Mouse (Mus musculus): ENCODE measurements around the gene Mob1a. TPM values are rescaled to one million over a fixed set of nuclear protein-coding genes. Genes with fewer than 3 reads are reported as not detected.

Gene Mob1a
- polyA plus RNA-seq (2014; fragmentation: Nextera tagmentation; extraction: Ambion mirVana), result 22.3 and 32.2 TPM in 2 replicates

DNA sequence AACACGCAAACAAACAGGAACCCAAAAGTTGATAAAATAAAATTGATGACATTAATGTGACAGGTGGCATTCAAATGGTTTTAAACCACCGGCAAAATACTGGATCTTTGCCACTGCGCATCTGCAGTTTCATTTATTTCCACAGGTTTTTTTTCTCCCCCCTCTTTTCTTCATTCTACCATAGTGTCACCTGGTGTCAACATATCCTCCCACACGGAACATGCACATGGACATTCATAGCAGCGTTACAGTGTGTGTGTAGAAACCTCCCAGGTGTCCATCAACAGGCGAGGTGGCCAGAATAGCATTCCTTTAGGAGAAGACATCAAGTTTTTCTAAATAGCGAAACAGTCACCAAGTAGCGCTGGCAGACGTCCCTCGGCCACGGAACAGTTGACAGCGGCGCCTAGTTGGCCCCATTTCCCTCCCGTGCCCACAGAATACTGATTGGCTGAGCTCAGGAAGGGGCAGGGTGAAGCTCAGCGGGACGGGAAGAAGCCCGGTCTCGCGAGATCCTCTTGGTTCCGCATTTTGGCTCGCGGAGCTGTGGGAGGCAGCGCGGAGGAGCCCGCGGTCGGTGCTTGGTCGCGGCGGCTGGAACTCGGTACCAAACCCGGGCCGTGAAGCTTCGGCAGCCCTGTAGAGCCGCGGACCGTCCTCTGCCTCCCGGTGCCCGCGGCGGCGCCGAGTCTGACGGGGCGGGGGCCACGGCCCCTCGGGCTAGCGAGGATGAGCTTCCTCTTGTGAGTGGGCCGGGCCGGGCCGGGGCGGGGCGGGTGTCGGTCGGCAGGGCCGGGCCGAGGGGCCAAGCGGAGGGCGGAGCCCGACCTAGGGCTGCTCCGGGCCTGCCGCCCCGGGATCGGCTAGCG is at the start of gene Mob1a, which contains the start of gene Mthfd2:
Gene Mob1a, plus strand, starts transcription at position 492 of the 869 bp plus-strand sequence.
Gene Mthfd2, minus strand, starts transcription at position 384 of the 869 bp plus-strand sequence.
- ATAC-seq (ENCODE audit: low read depth), result peak; percentile 98
- H3K9me3 ChIP-seq (ENCODE audit: control insufficient read depth, low read length), result no peaks in the 10 kb centered on the region
- peaks cover 6% of the 10 kb centered on the region for H3K4me1 ChIP-seq (ENCODE audit: control insufficient read depth, insufficient read depth, low read length)
- peak within 1 kb of the TSS; percentile 79 for H3K9ac ChIP-seq (replicated peaks; ENCODE audit: low read depth, low read length)
- H3K36me3 ChIP-seq (ENCODE audit: control insufficient read depth, insufficient read depth, low read length), result peaks cover 8% of the 10 kb centered on the region
- H3K4me3 ChIP-seq (ENCODE audit: low read depth, low read length), result peak within 1 kb of the TSS; percentile 74
- no peaks in the 10 kb centered on the region for H3K27me3 ChIP-seq (ENCODE audit: control insufficient read depth, insufficient read depth, low read length)
- WGBS, result 1% methylated on average over 65 of the region's 65 CpGs
- peak within 1 kb of the TSS; percentile 71 for H3K27ac ChIP-seq (ENCODE audit: low read depth, low read length)
- H3K4me2 ChIP-seq (ENCODE audit: low read depth, low read length), result peak within 1 kb of the TSS; percentile 54

DNA sequence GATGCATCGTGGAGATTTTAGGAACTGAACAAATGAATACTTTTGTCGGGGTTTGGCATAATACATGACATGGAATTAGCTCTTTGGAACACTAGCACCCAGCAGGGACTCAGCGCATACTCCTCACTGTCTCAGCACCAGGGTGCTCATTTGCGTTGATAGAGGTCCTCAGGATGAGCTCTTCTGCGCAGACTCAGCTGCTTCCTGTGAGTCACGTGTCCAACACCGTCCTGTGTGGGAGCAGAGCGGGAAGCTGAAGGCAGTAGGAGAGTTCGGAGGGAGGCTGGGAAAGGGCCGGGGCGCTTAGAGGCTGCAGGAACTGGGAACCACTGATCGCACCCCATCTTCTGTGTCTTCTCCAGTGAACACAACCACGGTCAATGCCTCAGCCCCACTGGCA is 48.7 kb upstream of the Mob1a start:
- H3K9ac ChIP-seq (replicated peaks; ENCODE audit: low read depth, low read length), result no peak overlapping the region
- no peaks in the 10 kb centered on the region for H3K4me1 ChIP-seq (ENCODE audit: control insufficient read depth, insufficient read depth, low read length)
- WGBS, result 70% methylated on average over 13 of the region's 13 CpGs
- H3K27ac ChIP-seq (ENCODE audit: low read depth, low read length), result no peak overlapping the region
- ATAC-seq (ENCODE audit: low read depth), result no peak
- no peaks in the 10 kb centered on the region for H3K27me3 ChIP-seq (ENCODE audit: control insufficient read depth, insufficient read depth, low read length)
- no peaks in the 10 kb centered on the region for H3K9me3 ChIP-seq (ENCODE audit: control insufficient read depth, low read length)
- no peak overlapping the region for H3K4me2 ChIP-seq (ENCODE audit: low read depth, low read length)
- no peak overlapping the region for H3K4me3 ChIP-seq (ENCODE audit: low read depth, low read length)
- no peaks in the 10 kb centered on the region for H3K36me3 ChIP-seq (ENCODE audit: control insufficient read depth, insufficient read depth, low read length)

DNA sequence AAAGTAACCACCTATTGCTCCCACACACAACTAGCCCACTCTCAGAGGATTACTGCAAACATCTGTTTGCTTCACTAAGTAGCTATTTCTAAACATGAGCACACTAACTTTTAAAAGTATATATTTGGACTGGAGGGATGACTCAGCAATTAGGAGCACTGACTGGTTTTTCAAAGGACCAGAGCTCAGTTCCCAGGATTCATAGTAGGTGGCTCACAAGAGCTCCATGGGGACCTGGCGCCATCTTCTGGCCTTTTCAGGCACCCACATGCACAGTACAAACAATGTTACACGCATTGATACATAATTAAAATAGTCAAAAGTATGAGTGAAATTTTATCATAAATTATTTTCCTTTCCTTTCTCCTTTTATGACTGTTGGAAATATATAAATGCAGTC is 46.9 kb upstream of the Mob1a start:
- Histone ChIP-seq H3K27ac (ENCODE audit: low read depth, low read length) (no peak overlapping the region), H3K9ac (replicated peaks; ENCODE audit: low read depth, low read length) (no peak overlapping the region), H3K36me3 (ENCODE audit: control insufficient read depth, insufficient read depth, low read length) (no peaks in the 10 kb centered on the region), H3K27me3 (ENCODE audit: control insufficient read depth, insufficient read depth, low read length) (no peaks in the 10 kb centered on the region), H3K4me1 (ENCODE audit: control insufficient read depth, insufficient read depth, low read length) (no peaks in the 10 kb centered on the region), H3K4me2 (ENCODE audit: low read depth, low read length) (no peak overlapping the region), H3K9me3 (ENCODE audit: control insufficient read depth, low read length) (no peaks in the 10 kb centered on the region), H3K4me3 (ENCODE audit: low read depth, low read length) (no peak overlapping the region)
- no peak for ATAC-seq (ENCODE audit: low read depth)
- WGBS, result 25% methylated on average over 2 of the region's 2 CpGs

DNA sequence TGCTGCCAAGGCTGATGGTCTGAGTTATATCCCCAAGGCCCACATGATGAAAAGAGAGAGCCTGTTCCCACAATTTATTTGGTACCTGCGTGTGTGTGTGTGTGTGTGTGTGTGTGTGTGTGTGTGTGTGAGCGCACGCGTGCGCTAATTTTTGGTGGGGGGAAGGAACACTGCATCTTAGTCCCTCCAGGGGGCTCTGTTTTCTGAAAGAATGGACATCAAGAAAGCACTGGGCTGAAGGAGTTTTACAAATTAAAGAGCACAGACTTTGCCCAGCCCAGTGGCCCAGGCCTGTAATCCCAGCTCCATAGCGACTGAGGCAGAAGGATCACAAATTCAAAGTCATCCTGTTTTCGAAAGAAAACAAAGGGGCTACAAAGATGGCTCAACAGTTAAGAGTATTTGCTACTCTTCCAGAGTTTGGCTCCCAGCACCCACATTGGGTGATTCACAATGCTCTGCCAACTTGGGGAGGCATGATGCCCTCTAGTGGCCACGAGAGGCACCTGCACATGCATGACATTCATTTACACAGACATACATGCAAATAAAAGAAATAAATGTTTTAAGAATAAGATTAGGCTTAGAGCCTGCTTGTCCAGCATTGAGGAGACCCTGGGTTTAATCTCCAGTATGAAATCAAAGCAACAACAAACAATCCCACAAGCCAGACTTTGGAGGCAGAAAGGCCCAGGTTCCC is 45.4 kb upstream of the Mob1a start:
- WGBS, result 82% methylated on average over 8 of the region's 8 CpGs

DNA sequence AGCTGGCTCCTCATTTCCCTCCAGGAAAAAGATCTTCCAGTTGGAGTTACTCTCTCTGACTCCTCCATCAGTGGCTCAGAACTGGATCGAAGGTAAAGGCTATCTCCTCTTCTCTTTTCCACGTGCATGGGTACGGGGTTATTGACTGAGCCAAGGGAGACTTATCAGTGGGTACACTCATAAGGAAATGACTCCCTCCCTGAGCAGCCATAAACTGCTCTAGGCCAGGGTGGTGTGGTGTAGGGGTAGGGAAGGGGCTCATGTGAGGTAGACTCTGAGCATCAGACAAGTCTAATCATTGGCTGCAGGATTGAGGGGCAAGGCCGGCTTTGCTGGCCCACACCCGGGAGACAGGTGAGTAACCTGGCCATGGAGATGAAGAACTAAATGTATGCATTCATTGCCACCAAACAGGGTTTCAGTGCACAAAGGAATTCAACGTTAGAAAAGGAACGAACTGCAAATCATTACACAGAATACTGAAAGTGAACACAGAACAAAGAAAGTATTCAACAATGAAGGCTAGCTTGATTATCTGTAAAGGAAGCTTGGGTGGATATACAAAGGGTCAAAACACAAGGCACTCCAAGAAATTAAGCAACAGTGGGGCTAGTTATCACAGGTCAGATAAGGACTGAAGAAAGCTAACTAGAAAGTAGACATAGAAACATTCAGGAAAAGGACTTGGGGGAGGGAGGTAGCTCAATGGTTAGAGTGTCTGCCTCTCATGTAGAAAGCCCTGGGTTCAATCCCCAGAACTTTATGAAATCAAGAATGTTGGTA is 25.2 kb upstream of the Mob1a start:
- Histone ChIP-seq H3K36me3 (ENCODE audit: control insufficient read depth, insufficient read depth, low read length) (0 out of 2 replicates have a peak, but pooled peaks cover under 1% of the 10 kb centered on the region), H3K9me3 (ENCODE audit: control insufficient read depth, low read length) (no peaks in the 10 kb centered on the region), H3K4me3 (ENCODE audit: low read depth, low read length) (no peak overlapping the region), H3K4me1 (ENCODE audit: control insufficient read depth, insufficient read depth, low read length) (no peaks in the 10 kb centered on the region), H3K27ac (ENCODE audit: low read depth, low read length) (no peak overlapping the region), H3K9ac (replicated peaks; ENCODE audit: low read depth, low read length) (no peak overlapping the region), H3K4me2 (ENCODE audit: low read depth, low read length) (no peak overlapping the region), H3K27me3 (ENCODE audit: control insufficient read depth, insufficient read depth, low read length) (no peaks in the 10 kb centered on the region)
- no peak for ATAC-seq (ENCODE audit: low read depth)
- 87% methylated on average over 7 of the region's 7 CpGs for WGBS

More for the DNA sequence above, 45.4 kb upstream of the Mob1a start:
- Histone ChIP-seq H3K9me3 (ENCODE audit: control insufficient read depth, low read length) (no peaks in the 10 kb centered on the region), H3K4me1 (ENCODE audit: control insufficient read depth, insufficient read depth, low read length) (no peaks in the 10 kb centered on the region), H3K27ac (ENCODE audit: low read depth, low read length) (no peak overlapping the region), H3K27me3 (ENCODE audit: control insufficient read depth, insufficient read depth, low read length) (no peaks in the 10 kb centered on the region), H3K4me3 (ENCODE audit: low read depth, low read length) (no peak overlapping the region), H3K9ac (replicated peaks; ENCODE audit: low read depth, low read length) (no peak overlapping the region), H3K36me3 (ENCODE audit: control insufficient read depth, insufficient read depth, low read length) (no peaks in the 10 kb centered on the region), H3K4me2 (ENCODE audit: low read depth, low read length) (no peak overlapping the region)
- ATAC-seq (ENCODE audit: low read depth), result no peak

DNA sequence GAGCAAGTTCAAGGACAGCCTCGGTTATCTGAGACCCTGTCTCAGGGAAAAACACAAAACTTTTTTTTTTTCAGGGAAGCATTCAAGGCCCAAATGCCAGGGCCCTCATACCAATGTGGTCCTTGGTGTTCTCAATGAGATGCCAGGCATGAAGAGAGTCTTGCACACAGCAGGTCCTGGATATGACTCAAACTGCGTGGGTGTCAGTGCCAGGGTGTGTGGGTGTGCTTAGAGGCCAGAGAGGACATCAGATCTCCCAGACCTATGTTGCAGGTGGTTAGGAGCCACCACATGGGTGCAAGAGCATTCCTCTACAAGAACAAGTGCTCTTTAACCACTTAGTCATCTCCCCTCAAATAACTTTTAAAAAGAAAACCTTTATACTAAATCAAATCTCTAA is 24.5 kb upstream of the Mob1a start:
- H3K9me3 ChIP-seq (ENCODE audit: control insufficient read depth, low read length), result no peaks in the 10 kb centered on the region
- no peak overlapping the region for H3K9ac ChIP-seq (replicated peaks; ENCODE audit: low read depth, low read length)
- no peak overlapping the region for H3K4me3 ChIP-seq (ENCODE audit: low read depth, low read length)
- no peak overlapping the region for H3K27ac ChIP-seq (ENCODE audit: low read depth, low read length)
- no peak overlapping the region for H3K4me2 ChIP-seq (ENCODE audit: low read depth, low read length)
- peaks cover 7% of the 10 kb centered on the region; the same call in 1 of the 2 replicates for H3K36me3 ChIP-seq (ENCODE audit: control insufficient read depth, insufficient read depth, low read length)
- 94% methylated on average over 2 of the region's 2 CpGs for WGBS
- no peak for ATAC-seq (ENCODE audit: low read depth)
- H3K4me1 ChIP-seq (ENCODE audit: control insufficient read depth, insufficient read depth, low read length), result no peaks in the 10 kb centered on the region
- no peaks in the 10 kb centered on the region for H3K27me3 ChIP-seq (ENCODE audit: control insufficient read depth, insufficient read depth, low read length)

DNA sequence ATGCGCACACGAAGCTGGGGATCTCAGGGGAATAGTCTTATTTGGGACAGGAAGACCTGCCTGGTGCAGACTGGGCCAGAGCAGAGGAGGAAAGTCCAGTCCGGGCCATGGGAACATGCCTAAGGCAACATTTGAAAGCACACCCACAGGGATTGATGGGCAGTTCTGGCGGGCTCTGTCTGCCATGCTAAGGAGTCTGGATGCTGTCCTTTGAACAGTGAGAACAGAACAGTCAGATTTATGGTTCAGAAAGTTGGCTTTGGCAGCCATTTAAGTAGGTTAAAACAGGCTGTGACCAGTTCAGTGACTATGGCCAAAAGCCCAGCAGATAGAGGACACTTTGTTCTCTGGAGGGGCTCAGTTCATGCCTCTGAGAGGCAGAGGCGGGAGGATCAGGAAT is 23.6 kb upstream of the Mob1a start:
- ATAC-seq (ENCODE audit: low read depth), result peak; percentile 79; the same call in 1 of the 2 replicates
- Histone ChIP-seq H3K27ac (ENCODE audit: low read depth, low read length) (no peak overlapping the region), H3K4me2 (ENCODE audit: low read depth, low read length) (no peak overlapping the region), H3K9ac (replicated peaks; ENCODE audit: low read depth, low read length) (no peak overlapping the region), H3K36me3 (ENCODE audit: control insufficient read depth, insufficient read depth, low read length) (peaks cover 12% of the 10 kb centered on the region; the same call in 1 of the 2 replicates), H3K4me1 (ENCODE audit: control insufficient read depth, insufficient read depth, low read length) (no peaks in the 10 kb centered on the region), H3K27me3 (ENCODE audit: control insufficient read depth, insufficient read depth, low read length) (no peaks in the 10 kb centered on the region), H3K4me3 (ENCODE audit: low read depth, low read length) (no peak overlapping the region), H3K9me3 (ENCODE audit: control insufficient read depth, low read length) (no peaks in the 10 kb centered on the region)
- 51% methylated on average over 5 of the region's 5 CpGs for WGBS

DNA sequence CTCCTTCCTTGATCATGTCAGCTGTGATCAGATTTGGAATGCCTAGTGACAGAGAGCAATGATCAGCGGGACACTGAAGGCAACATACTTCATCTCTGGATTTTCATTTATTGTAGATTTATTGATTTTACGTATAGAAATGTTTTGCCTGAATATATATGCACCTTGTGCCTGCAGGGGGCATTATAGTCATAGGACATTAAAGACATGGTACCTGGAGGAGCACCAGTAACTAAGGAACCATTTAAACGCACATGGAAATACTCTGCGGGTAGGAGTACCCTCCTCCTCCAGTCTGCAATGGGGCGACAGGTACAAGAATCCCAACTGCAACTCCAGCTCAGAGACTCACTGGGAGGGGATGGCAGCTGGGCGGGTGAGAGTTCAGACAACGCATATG is 16.8 kb upstream of the Mob1a start:
- Histone ChIP-seq H3K27me3 (ENCODE audit: control insufficient read depth, insufficient read depth, low read length) (no peaks in the 10 kb centered on the region), H3K9me3 (ENCODE audit: control insufficient read depth, low read length) (no peaks in the 10 kb centered on the region), H3K4me2 (ENCODE audit: low read depth, low read length) (no peak overlapping the region), H3K9ac (replicated peaks; ENCODE audit: low read depth, low read length) (no peak overlapping the region), H3K4me1 (ENCODE audit: control insufficient read depth, insufficient read depth, low read length) (no peaks in the 10 kb centered on the region), H3K4me3 (ENCODE audit: low read depth, low read length) (no peak overlapping the region), H3K36me3 (ENCODE audit: control insufficient read depth, insufficient read depth, low read length) (peaks cover 26% of the 10 kb centered on the region; the same call in 1 of the 2 replicates), H3K27ac (ENCODE audit: low read depth, low read length) (no peak overlapping the region)
- 95% methylated on average over 7 of the region's 7 CpGs for WGBS
- ATAC-seq (ENCODE audit: low read depth), result no peak
